Mouse (Mus musculus): ENCODE measurements around the gene Nfia. TPM values are rescaled to one million over a fixed set of nuclear protein-coding genes. Genes with fewer than 3 reads are reported as not detected.

Gene Nfia
- polyA plus RNA-seq, 1 experiment from 2014 or later: 32.1 TPM

DNA sequence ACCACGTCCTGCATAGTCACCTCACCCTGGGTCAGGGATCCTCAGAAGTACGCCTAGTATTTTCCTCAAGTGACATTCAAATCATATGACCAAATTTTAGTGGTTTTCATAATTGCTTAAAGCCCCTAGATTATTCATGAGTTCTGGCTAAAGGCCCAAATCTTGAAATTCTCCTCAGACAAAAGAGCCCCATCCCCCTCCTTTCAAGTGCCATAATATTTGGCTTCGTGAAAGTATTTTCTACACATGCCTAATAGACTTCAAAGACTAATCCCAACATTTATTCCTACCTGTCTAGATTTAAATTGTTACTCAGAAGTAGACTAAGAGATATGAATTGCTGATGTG is 154.7 kb downstream of the Nfia start:
- WGBS: 74% methylated on average over 3 of the region's 3 CpGs
- Histone ChIP-seq H3K27me3 (ENCODE audit: control insufficient read depth, insufficient read depth, low read length) (no peaks in the 10 kb centered on the region), H3K27ac (ENCODE audit: low read depth, low read length) (no peak overlapping the region), H3K4me2 (replicated peaks; ENCODE audit: low read depth, low read length) (no peak overlapping the region), H3K9ac (ENCODE audit: low read depth, low read length) (no peak overlapping the region), H3K4me3 (ENCODE audit: low read length) (no peak overlapping the region), H3K4me1 (ENCODE audit: control insufficient read depth, insufficient read depth, low read length) (peaks cover 3% of the 10 kb centered on the region; the same call in 1 of the 2 replicates), H3K9me3 (ENCODE audit: control insufficient read depth, low read length) (no peaks in the 10 kb centered on the region), H3K36me3 (ENCODE audit: control insufficient read depth, insufficient read depth, low read length) (no peaks in the 10 kb centered on the region)
- ATAC-seq (ENCODE audit: low FRiP score, low TSS enrichment): no peak

DNA sequence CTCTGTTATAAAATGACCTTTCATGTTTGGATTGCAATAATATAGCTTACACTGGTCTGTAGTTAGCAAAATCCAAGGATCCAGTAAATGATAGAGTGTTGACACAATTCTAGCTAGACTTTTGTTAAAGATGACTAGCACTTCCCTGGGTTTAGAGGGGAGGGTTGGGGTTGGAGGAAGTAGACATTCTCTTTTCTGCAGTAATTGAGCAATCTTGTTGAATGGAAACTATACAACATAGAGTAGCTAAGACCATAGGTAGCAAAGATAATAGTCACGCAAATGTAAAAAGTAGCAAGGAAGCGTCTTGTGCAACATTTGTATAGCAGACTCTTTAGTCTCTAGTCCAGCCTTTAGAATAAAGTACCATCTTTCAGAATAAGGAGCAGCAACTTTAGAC is 163.8 kb downstream of the Nfia start:
- no peak overlapping the region for H3K27ac ChIP-seq (ENCODE audit: low read depth, low read length)
- no peaks in the 10 kb centered on the region for H3K36me3 ChIP-seq (ENCODE audit: control insufficient read depth, insufficient read depth, low read length)
- 90% methylated on average over 2 of the region's 2 CpGs for WGBS
- H3K27me3 ChIP-seq (ENCODE audit: control insufficient read depth, insufficient read depth, low read length): no peaks in the 10 kb centered on the region
- no peaks in the 10 kb centered on the region for H3K9me3 ChIP-seq (ENCODE audit: control insufficient read depth, low read length)
- H3K9ac ChIP-seq (ENCODE audit: low read depth, low read length): no peak overlapping the region
- ATAC-seq (ENCODE audit: low FRiP score, low TSS enrichment): no peak
- no peak overlapping the region for H3K4me3 ChIP-seq (ENCODE audit: low read length)
- H3K4me2 ChIP-seq (replicated peaks; ENCODE audit: low read depth, low read length): no peak overlapping the region
- H3K4me1 ChIP-seq (ENCODE audit: control insufficient read depth, insufficient read depth, low read length): peaks cover 7% of the 10 kb centered on the region

DNA sequence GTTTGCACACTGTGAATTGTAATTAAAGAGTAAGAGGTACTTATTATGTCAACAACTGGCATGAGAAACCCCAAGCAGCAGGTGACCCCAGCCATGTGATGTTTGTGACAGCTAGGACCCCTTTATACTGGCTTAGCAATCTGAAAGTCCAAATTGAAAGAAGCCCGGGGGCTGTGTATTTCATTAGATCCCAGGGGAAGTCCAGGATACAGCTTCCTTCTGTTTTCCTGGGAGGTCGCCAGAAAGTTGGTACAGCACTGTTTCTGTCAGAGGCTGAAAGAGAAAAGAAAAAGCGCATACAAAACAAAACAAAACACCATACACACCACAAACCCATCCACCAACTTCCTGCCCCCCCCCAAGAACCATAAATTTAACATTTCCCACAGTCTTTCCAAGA is 164.4 kb downstream of the Nfia start:
- Histone ChIP-seq H3K4me3 (ENCODE audit: low read length) (no peak overlapping the region), H3K36me3 (ENCODE audit: control insufficient read depth, insufficient read depth, low read length) (no peaks in the 10 kb centered on the region), H3K4me2 (replicated peaks; ENCODE audit: low read depth, low read length) (no peak overlapping the region; the same call in 1 of the 2 replicates), H3K27ac (ENCODE audit: low read depth, low read length) (no peak overlapping the region), H3K4me1 (ENCODE audit: control insufficient read depth, insufficient read depth, low read length) (peaks cover 7% of the 10 kb centered on the region), H3K9ac (ENCODE audit: low read depth, low read length) (no peak overlapping the region), H3K27me3 (ENCODE audit: control insufficient read depth, insufficient read depth, low read length) (no peaks in the 10 kb centered on the region), H3K9me3 (ENCODE audit: control insufficient read depth, low read length) (no peaks in the 10 kb centered on the region)
- no peak for ATAC-seq (ENCODE audit: low FRiP score, low TSS enrichment)
- 52% methylated on average over 3 of the region's 3 CpGs for WGBS

- 68% methylated on average over 4 of the region's 4 CpGs for WGBS
- Histone ChIP-seq H3K27ac (ENCODE audit: low read depth, low read length) (no peak overlapping the region), H3K9ac (ENCODE audit: low read depth, low read length) (no peak overlapping the region), H3K9me3 (ENCODE audit: control insufficient read depth, low read length) (no peaks in the 10 kb centered on the region), H3K4me3 (ENCODE audit: low read length) (no peak overlapping the region), H3K4me1 (ENCODE audit: control insufficient read depth, insufficient read depth, low read length) (peaks cover 7% of the 10 kb centered on the region), H3K27me3 (ENCODE audit: control insufficient read depth, insufficient read depth, low read length) (no peaks in the 10 kb centered on the region), H3K36me3 (ENCODE audit: control insufficient read depth, insufficient read depth, low read length) (no peaks in the 10 kb centered on the region), H3K4me2 (replicated peaks; ENCODE audit: low read depth, low read length) (no peak overlapping the region)
- no peak for ATAC-seq (ENCODE audit: low FRiP score, low TSS enrichment)
Observed at GRCm38 (mm10) chr4:97939492-97939891, 167.0 kb downstream of the Nfia start.

DNA sequence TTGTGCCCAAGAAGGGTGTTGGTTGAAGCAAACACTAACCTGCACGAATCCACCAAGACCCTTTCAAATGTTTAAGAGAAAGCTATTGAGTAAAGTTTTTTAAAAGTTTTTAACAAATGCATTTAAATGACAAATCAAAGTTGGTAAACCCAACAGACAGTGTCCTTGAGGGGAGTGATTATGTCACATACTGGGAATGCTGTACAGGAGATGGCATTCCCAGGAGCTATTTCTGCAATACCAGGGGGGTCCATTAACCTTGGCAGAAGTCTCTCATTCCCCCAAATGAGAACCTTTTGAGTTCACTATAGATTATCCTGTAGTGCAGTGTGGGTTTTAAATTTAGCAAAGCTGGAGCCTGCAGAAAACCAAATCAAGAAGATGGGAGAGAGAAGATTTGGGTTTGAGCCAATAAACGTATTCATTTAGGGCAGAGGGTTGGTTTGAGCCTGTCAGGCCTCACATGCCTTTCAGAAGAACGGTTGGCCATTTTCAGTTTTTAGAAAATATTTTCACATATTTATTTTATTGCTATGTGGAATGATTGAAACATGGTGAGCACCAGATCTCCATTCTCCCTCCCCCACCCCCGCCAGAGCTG is 167.5 kb downstream of the Nfia start:
- no peak overlapping the region for H3K4me3 ChIP-seq (ENCODE audit: low read length)
- no peaks in the 10 kb centered on the region for H3K9me3 ChIP-seq (ENCODE audit: control insufficient read depth, low read length)
- H3K27me3 ChIP-seq (ENCODE audit: control insufficient read depth, insufficient read depth, low read length): no peaks in the 10 kb centered on the region
- ATAC-seq (ENCODE audit: low FRiP score, low TSS enrichment): no peak
- H3K27ac ChIP-seq (ENCODE audit: low read depth, low read length): no peak overlapping the region
- no peak overlapping the region for H3K4me2 ChIP-seq (replicated peaks; ENCODE audit: low read depth, low read length)
- H3K4me1 ChIP-seq (ENCODE audit: control insufficient read depth, insufficient read depth, low read length): peaks cover 7% of the 10 kb centered on the region
- H3K36me3 ChIP-seq (ENCODE audit: control insufficient read depth, insufficient read depth, low read length): no peaks in the 10 kb centered on the region
- no peak overlapping the region for H3K9ac ChIP-seq (ENCODE audit: low read depth, low read length)
- 90% methylated on average over 4 of the region's 4 CpGs for WGBS

GRCm38 (mm10) chr4:97941616-97942015 is 169.1 kb downstream of the Nfia start:
- H3K9me3 ChIP-seq (ENCODE audit: control insufficient read depth, low read length): no peaks in the 10 kb centered on the region
- H3K27ac ChIP-seq (ENCODE audit: low read depth, low read length): no peak overlapping the region
- H3K9ac ChIP-seq (ENCODE audit: low read depth, low read length): no peak overlapping the region
- no peaks in the 10 kb centered on the region for H3K27me3 ChIP-seq (ENCODE audit: control insufficient read depth, insufficient read depth, low read length)
- H3K36me3 ChIP-seq (ENCODE audit: control insufficient read depth, insufficient read depth, low read length): no peaks in the 10 kb centered on the region
- peaks cover 3% of the 10 kb centered on the region for H3K4me1 ChIP-seq (ENCODE audit: control insufficient read depth, insufficient read depth, low read length)
- 87% methylated on average over 8 of the region's 8 CpGs for WGBS
- H3K4me2 ChIP-seq (replicated peaks; ENCODE audit: low read depth, low read length): no peak overlapping the region
- no peak for ATAC-seq (ENCODE audit: low FRiP score, low TSS enrichment)
- H3K4me3 ChIP-seq (ENCODE audit: low read length): no peak overlapping the region

- no peaks in the 10 kb centered on the region for H3K4me1 ChIP-seq (ENCODE audit: control insufficient read depth, insufficient read depth, low read length)
- no peak overlapping the region for H3K4me2 ChIP-seq (replicated peaks; ENCODE audit: low read depth, low read length)
- 97% methylated on average over 2 of the region's 2 CpGs for WGBS
- H3K4me3 ChIP-seq (ENCODE audit: low read length): no peak overlapping the region
- no peak for ATAC-seq (ENCODE audit: low FRiP score, low TSS enrichment)
- no peaks in the 10 kb centered on the region for H3K27me3 ChIP-seq (ENCODE audit: control insufficient read depth, insufficient read depth, low read length)
- no peak overlapping the region for H3K27ac ChIP-seq (ENCODE audit: low read depth, low read length)
- no peak overlapping the region for H3K9ac ChIP-seq (ENCODE audit: low read depth, low read length)
- no peaks in the 10 kb centered on the region for H3K36me3 ChIP-seq (ENCODE audit: control insufficient read depth, insufficient read depth, low read length)
- H3K9me3 ChIP-seq (ENCODE audit: control insufficient read depth, low read length): no peaks in the 10 kb centered on the region
Observed at GRCm38 (mm10) chr4:97944309-97944708, 171.8 kb downstream of the Nfia start.

GRCm38 (mm10) chr4:97947484-97947883 is 174.9 kb downstream of the Nfia start:
- Histone ChIP-seq H3K9me3 (ENCODE audit: control insufficient read depth, low read length) (no peaks in the 10 kb centered on the region), H3K4me2 (replicated peaks; ENCODE audit: low read depth, low read length) (no peak overlapping the region), H3K4me1 (ENCODE audit: control insufficient read depth, insufficient read depth, low read length) (no peaks in the 10 kb centered on the region), H3K27ac (ENCODE audit: low read depth, low read length) (no peak overlapping the region), H3K9ac (ENCODE audit: low read depth, low read length) (no peak overlapping the region), H3K36me3 (ENCODE audit: control insufficient read depth, insufficient read depth, low read length) (no peaks in the 10 kb centered on the region), H3K4me3 (ENCODE audit: low read length) (no peak overlapping the region), H3K27me3 (ENCODE audit: control insufficient read depth, insufficient read depth, low read length) (no peaks in the 10 kb centered on the region)
- WGBS: 87% methylated on average over 5 of the region's 5 CpGs
- ATAC-seq (ENCODE audit: low FRiP score, low TSS enrichment): no peak

DNA sequence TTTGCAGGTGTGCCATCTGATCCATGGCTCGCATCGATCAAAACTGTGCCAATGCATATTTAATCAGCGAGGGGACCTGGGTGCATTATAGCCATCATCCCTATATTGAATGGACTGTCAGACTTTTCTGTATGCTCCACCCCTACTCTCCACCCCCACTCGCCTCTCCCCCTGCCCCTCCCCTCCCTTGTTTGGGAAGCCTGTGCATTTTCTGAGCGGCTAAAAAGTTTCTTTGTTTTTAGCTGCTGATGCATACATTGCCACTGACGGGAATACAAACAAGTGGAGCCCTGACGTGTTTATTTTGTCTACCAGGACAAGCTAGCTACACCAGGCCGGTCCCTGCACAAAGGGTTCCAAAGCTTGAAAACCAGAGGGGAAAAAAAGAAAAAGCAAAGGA is 175.7 kb downstream of the Nfia start:
- Histone ChIP-seq H3K27me3 (ENCODE audit: control insufficient read depth, insufficient read depth, low read length) (no peaks in the 10 kb centered on the region), H3K4me3 (ENCODE audit: low read length) (no peak overlapping the region), H3K36me3 (ENCODE audit: control insufficient read depth, insufficient read depth, low read length) (no peaks in the 10 kb centered on the region), H3K4me2 (replicated peaks; ENCODE audit: low read depth, low read length) (no peak overlapping the region), H3K4me1 (ENCODE audit: control insufficient read depth, insufficient read depth, low read length) (no peaks in the 10 kb centered on the region), H3K9ac (ENCODE audit: low read depth, low read length) (no peak overlapping the region), H3K9me3 (ENCODE audit: control insufficient read depth, low read length) (no peaks in the 10 kb centered on the region), H3K27ac (ENCODE audit: low read depth, low read length) (no peak overlapping the region)
- WGBS: 67% methylated on average over 8 of the region's 8 CpGs
- no peak for ATAC-seq (ENCODE audit: low FRiP score, low TSS enrichment)

Measured in kidney, embryonic 14.5 days (tissue).